Mouse (Mus musculus) 416B (cell line): ENCODE measurements around the gene Gad2.
"Not testable (repeated sequence)": the region's sequence is repeated elsewhere in the genome, so short reads cannot be mapped to it uniquely, and the experiment has no call there.

Source experiments
- DNase-seq: peaks from one replicate; pipeline ENCODE4 v3.0.0; 2011; ENCODE audit warnings: low read depth

Gene Gad2

DNA sequence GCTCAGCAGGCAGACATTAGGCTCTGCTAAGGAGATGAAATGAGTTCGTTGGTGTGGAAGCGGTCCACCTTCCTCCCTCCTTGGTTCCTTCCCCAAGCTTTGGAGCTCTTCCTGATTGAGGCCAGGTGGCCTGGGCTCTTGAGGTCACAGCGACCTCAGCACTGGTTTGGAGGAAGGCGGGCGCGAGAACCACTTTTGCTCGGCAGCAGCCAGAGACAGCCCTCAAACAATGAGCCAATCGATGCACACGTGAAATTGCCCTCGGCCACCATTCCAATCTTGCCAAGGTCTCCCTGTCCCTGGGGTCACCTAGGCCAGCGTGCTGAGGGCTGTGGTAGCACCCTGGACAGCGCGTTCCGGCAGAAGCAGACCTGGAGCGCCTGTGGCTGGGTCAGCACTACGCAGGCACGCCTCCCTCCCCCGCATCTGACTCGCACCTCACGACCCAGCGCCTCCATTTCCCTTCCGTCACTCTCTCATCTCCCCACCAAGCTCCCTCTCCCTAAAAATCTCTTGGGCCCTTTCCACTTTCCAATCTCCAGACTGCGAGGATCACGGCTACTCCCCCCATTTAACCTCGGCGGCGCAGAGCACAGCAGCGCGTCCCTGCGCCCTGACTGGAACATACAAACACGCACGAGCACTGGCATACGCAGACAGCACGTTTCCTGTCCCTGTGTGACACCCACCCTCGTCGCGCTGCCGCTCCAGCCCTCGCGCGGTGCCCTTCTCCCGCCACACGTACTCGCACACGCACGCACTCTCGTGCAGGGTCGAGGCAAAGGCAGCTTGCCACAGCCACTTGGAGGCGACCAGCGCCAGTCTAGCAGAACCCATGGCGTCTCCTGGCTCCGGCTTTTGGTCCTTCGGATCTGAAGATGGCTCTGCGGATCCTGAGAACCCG is at the start of gene Gad2:
Gene Gad2, plus strand, starts transcription at position 378 of the 904 bp plus-strand sequence.
- DNase-seq = no peak

GRCm38 (mm10) chr2:22587469-22588169 is 34.4 kb upstream of the Gad2 start:
- DNase-seq = peak; percentile 67

GRCm38 (mm10) chr2:22588170-22588541 is 33.8 kb upstream of the Gad2 start:
- peak; percentile 70 for DNase-seq

- DNase-seq = peak; percentile 52
Measured at GRCm38 (mm10) chr2:22588673-22589381, 33.2 kb upstream of the Gad2 start.

DNA sequence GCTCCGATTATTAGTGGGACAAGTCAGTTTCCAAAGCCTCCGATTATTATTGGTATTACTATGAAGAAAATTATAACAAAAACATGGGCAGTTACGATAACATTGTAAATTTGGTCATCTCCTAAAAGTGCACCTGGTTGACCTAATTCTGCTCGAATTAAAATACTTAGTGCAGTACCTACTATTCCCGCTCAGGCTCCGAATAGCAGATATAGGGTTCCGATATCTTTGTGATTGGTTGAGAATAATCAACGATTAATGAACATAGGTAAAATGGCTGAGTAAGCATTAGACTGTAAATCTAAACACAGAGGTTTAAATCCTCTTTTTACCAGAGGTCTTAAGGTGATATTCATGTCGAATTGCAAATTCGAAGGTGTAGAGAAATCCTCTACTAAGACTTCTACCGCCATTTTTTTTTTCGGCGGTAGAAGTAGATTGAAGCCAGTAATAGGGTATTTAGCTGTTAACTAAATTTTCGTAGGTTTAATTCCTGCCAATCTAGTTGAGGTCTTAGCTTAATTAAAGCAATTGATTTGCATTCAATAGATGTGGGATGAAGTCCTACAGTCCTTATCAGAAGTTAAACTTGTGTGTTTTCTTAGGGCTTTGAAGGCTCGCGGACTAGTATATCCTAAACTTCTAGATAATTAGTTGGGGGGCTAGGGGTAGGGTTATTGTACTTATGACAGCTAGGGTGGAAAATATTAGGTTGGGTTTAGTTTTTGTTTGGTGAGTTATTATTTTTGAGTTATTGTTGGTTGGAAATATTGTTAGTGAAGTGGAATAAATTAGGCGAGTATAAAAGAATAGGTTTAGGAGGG is 32.4 kb upstream of the Gad2 start:
- DNase-seq = not testable (repeated sequence)

DNA sequence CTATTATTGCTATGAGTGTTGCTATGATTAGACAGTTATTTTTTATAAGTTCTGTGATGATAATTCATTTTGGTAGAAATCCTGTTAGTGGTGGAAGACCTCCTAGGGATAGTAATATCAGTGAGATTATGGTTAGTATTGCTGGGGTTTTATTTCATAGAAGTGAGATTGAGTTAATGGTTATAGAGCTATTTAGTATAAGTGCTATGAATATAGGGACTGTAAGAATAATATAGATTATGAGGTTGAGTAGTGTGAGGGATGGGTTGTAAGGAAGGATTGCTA is 31.9 kb upstream of the Gad2 start:
- peak; percentile 51 for DNase-seq

DNA sequence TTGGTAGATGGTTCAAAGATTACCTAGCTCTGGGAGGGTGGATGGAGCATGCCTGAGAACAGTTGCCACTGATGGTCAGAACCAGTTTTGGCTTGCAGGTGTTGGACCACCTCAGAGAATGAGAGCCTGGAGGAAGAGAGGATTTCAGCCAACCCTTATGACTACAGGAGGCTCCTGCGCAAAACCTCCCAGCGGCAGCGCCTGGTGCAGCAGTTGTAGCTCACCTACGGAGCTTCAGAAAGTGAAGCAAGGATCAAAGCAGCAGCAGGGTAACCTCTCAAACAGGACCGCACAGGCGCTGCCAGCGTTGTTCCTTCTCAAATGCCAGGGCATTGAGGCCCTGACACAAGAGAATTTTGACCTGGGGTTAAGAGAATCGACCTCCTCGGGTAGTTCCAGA is 4.1 kb upstream of the Gad2 start:
- DNase-seq = no peak

DNA sequence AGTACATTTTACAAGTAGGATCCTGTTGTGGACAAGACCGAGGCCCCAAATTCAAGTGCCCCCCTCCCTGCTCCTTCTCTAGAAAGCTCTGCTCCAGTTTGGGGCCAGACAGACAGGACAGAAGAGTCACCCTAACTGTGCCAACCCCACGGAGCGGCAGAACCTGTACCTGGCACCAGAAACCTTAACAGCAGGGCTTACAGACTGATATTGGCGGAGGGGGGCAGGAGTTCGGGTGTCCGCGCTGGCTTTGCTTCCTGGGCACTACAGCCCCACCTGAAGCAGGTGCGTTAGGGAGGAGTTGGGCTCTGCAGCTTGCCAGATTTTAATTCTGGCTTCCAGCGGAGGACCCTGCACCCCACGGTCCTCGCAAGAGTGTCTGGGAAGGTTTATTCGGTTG is 2.6 kb upstream of the Gad2 start:
- DNase-seq = no peak

- no peak for DNase-seq
Measured at GRCm38 (mm10) chr2:22620030-22620429, 2.0 kb upstream of the Gad2 start.

DNA sequence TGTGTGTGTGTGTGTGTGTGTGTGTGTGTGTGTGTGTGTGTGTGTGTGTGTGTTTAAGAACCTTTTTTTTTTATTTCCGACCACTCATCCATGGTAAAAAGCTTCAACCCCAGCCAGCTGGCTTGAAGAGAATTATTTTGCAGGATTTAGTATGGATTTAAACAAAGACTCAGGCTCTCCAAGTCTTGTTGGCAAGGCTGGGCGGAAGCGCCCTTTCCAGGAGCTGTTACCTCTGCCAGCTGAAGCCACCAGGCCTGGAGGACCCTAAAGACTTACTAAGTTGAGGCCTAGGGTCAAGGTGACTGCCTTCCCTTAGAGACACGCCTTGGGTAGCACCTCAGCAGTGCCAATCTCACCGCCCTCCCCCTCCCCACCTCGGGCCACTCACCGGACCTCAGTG is 1.5 kb upstream of the Gad2 start:
- no peak for DNase-seq

- DNase-seq = no peak
Measured at GRCm38 (mm10) chr2:22620978-22621827, 802 bp upstream of the Gad2 start.

DNA sequence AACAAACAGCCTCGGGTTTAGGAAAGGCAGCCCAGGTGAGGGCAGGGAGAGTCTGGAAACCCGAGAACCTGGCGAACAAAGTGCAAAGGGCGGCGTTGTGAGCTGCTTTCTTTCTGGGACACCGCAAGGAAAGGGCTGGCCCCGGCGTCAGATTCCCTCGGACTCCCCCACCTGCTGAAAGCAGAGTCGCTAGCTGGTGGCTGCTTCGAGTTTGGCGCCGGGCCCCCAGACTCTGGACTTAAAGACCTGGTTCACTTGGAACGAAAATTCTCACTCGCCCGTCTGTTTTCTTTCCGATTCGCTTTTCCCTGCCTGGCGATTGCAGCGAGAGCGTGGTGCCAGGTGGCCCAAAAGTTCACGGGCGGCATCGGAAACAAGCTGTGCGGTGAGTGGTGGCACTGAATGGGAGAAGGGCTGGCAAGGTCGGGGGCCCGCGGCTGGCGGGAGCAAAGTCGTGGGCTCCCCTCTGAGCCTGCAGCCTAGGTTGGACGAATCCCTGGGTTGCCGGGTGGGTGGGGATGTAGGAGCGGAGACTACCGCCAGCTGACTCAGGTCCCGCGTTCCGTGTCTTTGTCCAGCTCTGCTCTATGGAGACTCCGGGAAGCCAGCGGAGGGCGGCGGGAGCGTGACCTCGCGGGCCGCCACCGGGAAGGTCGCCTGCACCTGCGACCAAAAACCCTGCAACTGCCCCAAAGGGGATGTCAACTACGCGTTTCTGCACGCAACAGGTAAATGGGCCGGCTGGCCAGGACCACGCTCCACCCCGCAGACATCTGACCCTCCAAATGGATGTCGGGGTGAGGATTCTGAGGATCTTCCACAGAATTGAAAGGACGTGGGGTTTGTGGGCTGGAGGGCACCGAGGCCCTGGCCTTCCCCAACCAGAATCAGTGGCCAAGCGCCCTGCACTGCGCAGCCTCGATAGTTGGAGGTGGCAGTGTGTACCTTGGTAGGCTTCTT is 1.4 kb downstream of the Gad2 start:
- no peak for DNase-seq

GRCm38 (mm10) chr2:22624188-22624975 is 2.4 kb downstream of the Gad2 start:
- DNase-seq = no peak

- no peak for DNase-seq
Measured at GRCm38 (mm10) chr2:22625096-22625960, 3.3 kb downstream of the Gad2 start.

DNA sequence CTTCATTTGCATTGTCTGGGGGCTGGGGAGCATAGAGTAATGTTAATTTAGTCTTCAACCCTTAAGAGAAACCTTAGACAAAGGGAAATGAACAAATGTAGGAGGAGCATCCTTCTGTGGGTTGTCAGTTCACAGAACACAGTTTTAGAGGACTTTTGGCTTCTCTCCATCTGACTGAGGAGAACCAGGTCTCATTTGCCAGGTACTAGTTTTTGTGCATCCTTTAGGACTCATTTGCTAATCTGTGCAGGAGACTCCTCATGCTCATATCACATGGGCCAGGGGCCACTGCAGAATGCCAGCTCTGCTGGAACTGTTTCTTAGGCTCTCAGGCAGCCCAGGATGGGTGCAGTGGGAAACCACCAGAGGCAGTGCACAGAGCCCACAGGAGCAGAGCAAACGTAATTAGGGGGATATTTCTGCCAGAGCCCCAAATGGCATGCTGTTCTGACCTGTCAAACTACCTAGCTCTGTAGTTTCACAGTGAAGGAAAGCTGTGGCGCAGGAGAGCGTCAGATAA is 5.2 kb downstream of the Gad2 start:
- no peak for DNase-seq

GRCm38 (mm10) chr2:22627819-22628432 is 5.9 kb downstream of the Gad2 start:
- DNase-seq = no peak

DNA sequence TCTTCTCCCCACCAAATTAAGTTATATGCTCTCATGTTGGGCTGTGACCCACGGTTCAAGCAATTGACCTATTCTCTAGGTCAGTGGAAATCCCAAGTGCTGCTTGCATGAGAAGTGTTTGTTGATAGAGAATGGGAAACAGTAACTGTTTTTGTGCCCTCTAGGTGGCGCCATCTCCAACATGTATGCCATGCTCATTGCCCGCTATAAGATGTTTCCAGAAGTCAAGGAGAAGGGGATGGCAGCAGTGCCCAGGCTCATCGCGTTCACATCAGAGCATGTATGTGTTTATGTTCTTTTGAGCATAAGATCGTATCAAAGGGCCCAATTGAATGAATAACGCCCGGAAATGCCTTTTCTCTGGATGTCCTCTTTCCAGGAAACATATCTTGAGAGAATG is 12.8 kb downstream of the Gad2 start:
- DNase-seq = peak; percentile 55
